Mouse (Mus musculus) Patski (cell line): ENCODE data around the gene Olfr601. TPM values are rescaled to one million over a fixed set of nuclear protein-coding genes. Genes with fewer than 3 reads are reported as not detected.
"Not testable (repeated sequence)": the region's sequence is repeated elsewhere in the genome, so short reads cannot be mapped to it uniquely, and the experiment has no call there.

ENCODE experiments used
- ATAC-seq: fragments of 100-300 bp; one replicate; pipeline ENCODE4 v1.8.0; 2021
- CTCF ChIA-PET: fragments of 350-600 bp; sonication (Branson Sonifier 250); formaldehyde crosslinking; loops from one replicate; lab custom pipeline; 2022; ENCODE audit warnings: inconsistent platforms; lab: Charles Lee
- POLR2A ChIA-PET: fragments of 350-600 bp; sonication (Branson Sonifier 250); formaldehyde crosslinking; loops from one replicate; lab custom pipeline; 2022; ENCODE audit warnings: antibody characterized with exemption, inconsistent platforms; lab: Charles Lee
- DNase-seq: peaks from one replicate; pipeline ENCODE4 v3.0.0-alpha.2; 2011; ENCODE audit warnings: low read depth, low spot score
- H3K27me3 ChIP-seq: fragments of 371-371 bp; one replicate; pipeline ENCODE4 v1.5.1; 2021
- CTCF ChIP-seq: fragments of 100-300 bp; IDR thresholded peaks from one replicate; pipeline ENCODE4 v1.5.1; 2021
- in situ Hi-C: fragments of 300-500 bp; cut with MboI; formaldehyde crosslinking; loops from 3 replicates; pipeline ENCODE4 v1.11.1; 2018; ENCODE audit warnings: low pct_unique_long_range_greater_than_20kb, mixed read lengths
- polyA plus RNA-seq: library from polyadenylated mRNA; unstranded; gene quantifications from one replicate; pipeline ENCODE4 v1.2.3, GENCODE M21; 2021

The Olfr601 gene
- polyA plus RNA-seq: not detected

DNA sequence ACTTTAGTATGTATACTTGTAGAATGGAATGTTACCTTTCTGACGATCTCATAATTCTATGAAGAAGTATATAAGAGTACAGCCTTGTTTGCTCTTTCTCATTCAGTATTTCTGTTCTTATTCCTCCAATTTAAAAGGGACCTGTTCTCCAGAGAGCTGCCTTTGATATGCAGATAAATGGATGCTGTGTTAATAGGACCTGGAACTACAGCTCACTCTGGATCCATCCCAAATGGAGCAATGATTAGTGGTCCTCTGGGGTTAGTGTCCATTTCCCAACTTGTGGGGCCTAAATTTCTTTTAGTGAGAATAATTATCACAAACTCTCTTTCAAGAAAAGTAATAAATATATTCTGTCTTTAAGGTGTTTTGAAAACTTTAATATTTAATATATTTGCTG is at the start of gene Olfr601:
TSS of gene Olfr601 (minus strand) at position 101 of the 400 bp plus-strand sequence.
- ATAC-seq: no peak
- in situ Hi-C loops: no loop called here
- ChIA-PET POLR2A (no interaction called here), CTCF (no interaction called here)
- no peaks in the 10 kb centered on the region for H3K27me3 ChIP-seq
- DNase-seq: no peak
- TF ChIP-seq CTCF: no peak

DNA sequence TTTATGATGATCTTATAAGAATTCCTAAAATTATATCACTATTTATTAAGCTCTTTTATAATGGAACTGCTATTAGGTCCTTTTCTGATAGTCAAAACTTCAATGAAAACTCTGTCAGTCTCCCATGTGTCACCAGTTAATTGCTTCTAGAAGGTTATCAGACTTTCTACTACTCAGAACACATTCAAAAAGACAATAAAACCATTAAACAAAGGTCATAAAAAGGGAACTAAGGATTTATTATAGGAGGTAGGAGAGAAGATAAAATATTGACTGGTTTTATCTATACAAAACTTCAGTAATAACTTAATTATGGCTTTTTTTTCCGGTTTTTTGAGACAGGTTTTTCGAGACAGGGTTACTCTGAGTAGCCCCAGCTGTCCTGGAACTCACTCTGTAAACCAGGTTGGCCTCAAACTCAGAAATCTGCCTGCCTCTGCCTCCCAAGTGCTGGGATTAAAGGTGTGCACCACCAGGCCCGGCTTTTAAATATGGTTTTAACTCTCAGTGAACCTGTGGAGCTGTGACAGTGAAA is 44.1 kb upstream of the Olfr601 start:
- POLR2A ChIA-PET, in situ Hi-C loops, CTCF ChIA-PET, DNase-seq, ATAC-seq, H3K27me3 ChIP-seq: not testable (repeated sequence)

DNA sequence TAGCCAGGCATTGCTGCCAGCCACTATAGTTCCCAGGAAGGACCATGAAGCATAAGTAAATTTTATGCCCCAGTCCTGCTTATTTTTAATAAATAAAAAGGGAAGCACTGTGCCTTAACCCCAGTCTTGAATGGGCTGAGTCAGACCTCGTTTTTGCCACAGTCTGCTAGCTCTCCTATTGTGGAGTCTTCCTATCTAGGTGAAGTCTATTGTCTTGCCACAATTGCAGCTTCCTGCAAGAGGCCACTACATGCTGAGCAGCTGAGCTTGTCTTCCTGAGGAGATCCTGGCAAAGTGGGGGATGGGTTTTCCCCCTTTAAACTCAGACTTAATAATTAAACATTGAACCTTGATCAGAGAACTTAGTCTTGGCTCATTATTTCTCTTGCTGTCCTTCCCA is 36.5 kb upstream of the Olfr601 start:
- in situ Hi-C loops: no loop called here
- no peaks in the 10 kb centered on the region for H3K27me3 ChIP-seq
- DNase-seq: no peak
- no peak for TF ChIP-seq CTCF
- ChIA-PET CTCF (no interaction called here), POLR2A (no interaction called here)
- ATAC-seq: no peak

DNA sequence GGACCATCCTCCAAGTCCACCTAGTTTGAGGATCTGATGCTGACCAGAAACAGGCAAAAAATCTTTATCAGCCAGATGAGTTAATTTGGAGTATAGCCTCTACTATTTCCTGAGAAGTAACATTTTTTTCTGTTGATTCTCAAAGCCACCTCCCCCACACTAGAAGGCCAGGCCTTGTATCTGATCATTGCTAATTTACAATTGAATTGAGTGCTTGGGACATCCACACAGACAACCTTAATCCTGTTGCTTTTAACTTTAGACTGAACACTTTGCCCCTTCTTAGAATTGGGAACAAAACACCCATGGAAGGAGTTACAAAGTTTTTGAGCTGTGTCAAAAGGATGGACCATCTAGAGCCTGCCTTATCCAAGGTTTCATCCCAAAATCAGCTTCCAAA is 35.3 kb upstream of the Olfr601 start:
- DNase-seq (no peak), ATAC-seq (no peak)
- TF ChIP-seq CTCF: no peak
- CTCF ChIA-PET: no interaction called here
- POLR2A ChIA-PET: no interaction called here
- in situ Hi-C loops: no loop called here
- H3K27me3 ChIP-seq: no peaks in the 10 kb centered on the region

DNA sequence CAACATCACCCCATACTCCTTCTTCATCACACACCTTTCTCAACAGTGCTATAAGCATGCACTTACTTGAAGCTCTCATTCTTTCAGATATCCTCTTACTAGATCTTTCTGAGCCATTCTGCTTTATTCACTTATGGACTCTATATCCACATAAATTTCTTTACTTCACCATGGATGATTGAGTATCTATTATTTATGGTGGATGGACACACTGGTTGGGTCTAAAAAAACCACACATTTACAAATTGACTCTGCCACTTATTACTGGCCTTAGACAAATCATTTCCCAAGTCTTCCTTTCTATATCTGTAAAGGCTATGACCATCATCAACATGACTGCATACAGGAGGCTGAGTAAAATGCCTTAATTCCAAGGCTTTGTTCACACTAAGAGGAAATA is 23.6 kb upstream of the Olfr601 start, which contains the start of gene Olfr603:
TSS of gene Olfr603 (minus strand) at position 101 of the 400 bp plus-strand sequence.
- POLR2A ChIA-PET: no interaction called here
- in situ Hi-C loops: no loop called here

DNA sequence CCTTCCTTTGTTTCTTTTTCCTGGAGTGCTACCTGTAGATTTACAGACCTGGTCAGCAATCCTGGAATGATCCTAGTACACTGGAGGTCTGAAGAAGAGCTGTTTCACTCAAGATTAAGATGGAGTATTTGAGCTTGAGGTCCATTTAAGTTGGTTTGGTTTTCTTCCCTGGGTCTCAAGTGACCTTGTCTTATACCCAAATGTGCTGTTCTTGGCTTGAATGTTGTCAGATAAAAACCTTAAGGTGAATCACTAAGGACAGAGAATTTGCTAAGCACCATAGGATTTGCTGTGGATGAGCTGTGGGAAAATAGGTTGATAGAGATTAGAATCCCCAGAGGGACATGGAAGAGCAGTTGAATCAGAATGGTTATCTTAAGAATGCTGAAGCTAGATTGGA is 12.9 kb downstream of the Olfr601 start, which contains the start of gene Olfr600:
TSS of gene Olfr600 (minus strand) at position 101 of the 400 bp plus-strand sequence.
- POLR2A ChIA-PET: no interaction called here
- no peaks in the 10 kb centered on the region for H3K27me3 ChIP-seq
- in situ Hi-C loops: no loop called here

More for the DNA sequence above, 23.6 kb upstream of the Olfr601 start, which contains the start of gene Olfr603:
- no peak for TF ChIP-seq CTCF
- no peaks in the 10 kb centered on the region for H3K27me3 ChIP-seq
- CTCF ChIA-PET: no interaction called here
- ATAC-seq: no peak
- DNase-seq: no peak

DNA sequence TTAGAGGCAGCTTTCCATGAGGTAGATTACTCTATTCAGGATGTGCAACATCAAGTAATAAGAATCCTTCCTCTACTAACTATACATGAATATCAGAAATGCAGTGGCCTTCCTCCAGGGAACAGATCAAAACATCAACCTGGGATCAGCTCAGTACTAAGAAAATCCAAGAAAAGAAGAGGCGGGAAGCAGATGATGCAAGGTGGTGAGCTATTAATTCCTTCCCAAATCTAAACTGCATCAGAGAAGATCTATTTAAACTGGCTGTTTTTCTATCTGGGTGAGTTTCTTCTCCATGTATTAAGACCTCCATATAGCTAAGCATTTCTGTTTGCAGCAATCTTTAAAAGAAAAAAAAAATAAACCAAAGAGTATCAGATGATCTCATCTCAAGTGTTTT is 26.8 kb downstream of the Olfr601 start, which contains the start of gene Olfr599:
TSS of gene Olfr599 (plus strand) at position 301 of the 400 bp plus-strand sequence.
- TF ChIP-seq CTCF: no peak
- POLR2A ChIA-PET: no interaction called here
- in situ Hi-C loops: no loop called here
- CTCF ChIA-PET: no interaction called here
- ATAC-seq (no peak), DNase-seq (no peak)
- no peaks in the 10 kb centered on the region for H3K27me3 ChIP-seq

More for the DNA sequence above, 12.9 kb downstream of the Olfr601 start, which contains the start of gene Olfr600:
- DNase-seq: no peak
- ATAC-seq: no peak
- CTCF ChIA-PET: no interaction called here
- TF ChIP-seq CTCF: no peak

DNA sequence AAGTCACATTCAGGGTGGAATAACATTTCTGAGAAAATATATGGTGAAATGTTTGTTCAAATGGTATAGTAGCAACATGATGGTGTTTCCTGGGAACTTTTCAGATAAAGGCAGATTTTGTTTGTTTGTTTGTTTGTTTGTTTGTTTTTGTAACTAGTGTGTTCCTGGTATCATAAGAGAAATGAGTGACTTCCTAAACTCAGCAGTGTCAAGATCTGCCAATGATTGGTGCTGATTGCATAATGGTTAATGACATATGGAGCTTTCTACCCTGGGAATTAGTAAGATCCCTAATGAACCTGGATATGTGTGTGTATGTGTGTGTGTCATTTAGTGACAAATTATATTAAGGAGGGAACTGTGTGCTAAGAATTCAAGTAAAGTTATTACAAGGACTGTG is 39.2 kb downstream of the Olfr601 start, which contains the start of gene Olfr598:
TSS of gene Olfr598 (plus strand) at position 301 of the 400 bp plus-strand sequence.
- no peak for DNase-seq
- ChIA-PET POLR2A (no interaction called here), CTCF (no interaction called here)
- in situ Hi-C loops: no loop called here
- ATAC-seq: no peak
- no peaks in the 10 kb centered on the region for H3K27me3 ChIP-seq
- TF ChIP-seq CTCF: no peak

DNA sequence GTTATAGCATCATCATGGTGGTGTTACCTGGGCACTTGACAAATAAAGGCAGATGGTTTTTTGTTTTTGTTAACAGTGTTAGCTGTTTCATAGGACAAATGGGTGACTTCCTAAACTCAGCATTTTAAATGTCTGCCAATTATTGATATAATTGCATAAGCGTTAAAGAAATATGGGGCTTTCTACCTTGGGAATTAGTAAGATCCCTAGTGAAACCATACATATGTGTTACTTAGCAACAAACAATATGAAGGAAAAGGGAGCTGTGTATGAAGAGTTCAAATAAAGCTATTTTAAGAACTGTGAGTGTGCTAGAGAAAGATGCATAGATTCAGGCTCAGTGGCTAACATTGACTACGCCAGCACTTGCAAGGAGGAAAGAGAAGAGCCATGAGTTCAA is 46.4 kb downstream of the Olfr601 start, which contains the start of gene Olfr597:
TSS of gene Olfr597 (plus strand) at position 301 of the 400 bp plus-strand sequence.
- H3K27me3 ChIP-seq, CTCF ChIA-PET, ATAC-seq, DNase-seq, POLR2A ChIA-PET: not testable (repeated sequence)
- in situ Hi-C loops: loop anchor here (5.0 kb wide), 1 partner anchor 56 kb away; no protein-coding TSS in a partner anchor

Other genes with a start within 250 kb of the Olfr601 start
- gene Olfr586, start 237.0 kb downstream of the Olfr601 start, polyA plus RNA-seq: not detected
- not detected for gene Olfr588-ps1, start 221.8 kb downstream of the Olfr601 start, polyA plus RNA-seq
- gene Olfr589, start 206.3 kb downstream of the Olfr601 start, polyA plus RNA-seq: not detected
- gene Olfr591, start 184.3 kb downstream of the Olfr601 start, polyA plus RNA-seq: not detected
- not detected for gene Olfr592, start 177.9 kb downstream of the Olfr601 start, polyA plus RNA-seq
- not detected for gene Olfr593, start 150.8 kb downstream of the Olfr601 start, polyA plus RNA-seq
- not detected for gene Olfr594, start 145.7 kb downstream of the Olfr601 start, polyA plus RNA-seq
- gene Usp17ld, start 110.2 kb downstream of the Olfr601 start, polyA plus RNA-seq: not detected
- gene Olfr596, start 57.0 kb downstream of the Olfr601 start, polyA plus RNA-seq: not detected
- not detected for gene Olfr597, start 46.3 kb downstream of the Olfr601 start, polyA plus RNA-seq
- not detected for gene Olfr598, start 39.1 kb downstream of the Olfr601 start, polyA plus RNA-seq
- gene Olfr599, start 26.7 kb downstream of the Olfr601 start, polyA plus RNA-seq: not detected
- gene Olfr600, start 13.0 kb downstream of the Olfr601 start, polyA plus RNA-seq: not detected
- gene Olfr603, start 23.5 kb upstream of the Olfr601 start, polyA plus RNA-seq: not detected
- gene Usp17lc, start 52.4 kb upstream of the Olfr601 start, polyA plus RNA-seq: not detected
- gene Olfr605, start 82.8 kb upstream of the Olfr601 start, polyA plus RNA-seq: not detected
- not detected for gene Olfr606, start 86.4 kb upstream of the Olfr601 start, polyA plus RNA-seq
- gene Olfr607, start 101.5 kb upstream of the Olfr601 start, polyA plus RNA-seq: not detected
- gene Olfr608, start 107.2 kb upstream of the Olfr601 start, polyA plus RNA-seq: not detected
- gene Olfr609, start 135.4 kb upstream of the Olfr601 start, polyA plus RNA-seq: not detected
- gene Olfr610, start 149.5 kb upstream of the Olfr601 start, polyA plus RNA-seq: not detected
- gene Olfr611, start 158.2 kb upstream of the Olfr601 start, polyA plus RNA-seq: not detected
- not detected for gene Olfr612, start 180.1 kb upstream of the Olfr601 start, polyA plus RNA-seq
- gene Olfr613, start 185.4 kb upstream of the Olfr601 start, polyA plus RNA-seq: 0.42 TPM
- gene Olfr615, start 193.4 kb upstream of the Olfr601 start, polyA plus RNA-seq: not detected
- gene Olfr616, start 206.5 kb upstream of the Olfr601 start, polyA plus RNA-seq: not detected
- not detected for gene Olfr617, start 210.4 kb upstream of the Olfr601 start, polyA plus RNA-seq
- gene Olfr618, start 227.4 kb upstream of the Olfr601 start, polyA plus RNA-seq: not detected
- gene Olfr619, start 237.9 kb upstream of the Olfr601 start, polyA plus RNA-seq: not detected
- not detected for gene Olfr620, start 249.9 kb upstream of the Olfr601 start, polyA plus RNA-seq